Mouse (Mus musculus) G1E (cell line): Measurements from ENCODE around the gene Col25a1.

Experiments
- CTCF ChIP-seq: IDR thresholded peaks from 2 replicates; pipeline ENCODE4 v1.5.1; 2012; ENCODE audit warnings: low read depth, low read length, inconsistent platforms, mixed read lengths
- GATA2 ChIP-seq: IDR thresholded peaks from 2 replicates; pipeline ENCODE4 v1.6.1; 2012; ENCODE audit warnings: low read depth, low read length, inconsistent platforms, borderline replicate concordance
- POLR2AphosphoS5 ChIP-seq: IDR thresholded peaks from 2 replicates; pipeline ENCODE4 v1.6.1; 2012; ENCODE audit warnings: low read depth, low read length, inconsistent platforms; ENCODE audit not compliant: insufficient replicate concordance
- TAL1 ChIP-seq: conservative IDR thresholded peaks from 2 replicates; pipeline ENCODE4 v1.6.1; 2012; ENCODE audit warnings: low read depth, low read length, inconsistent platforms, mixed read lengths

- TF ChIP-seq POLR2AphosphoS5: no peak
- no peak for TF ChIP-seq CTCF
- TF ChIP-seq GATA2: no peak
- no peak for TF ChIP-seq TAL1
These were observed 84.8 kb downstream of the Col25a1 start for GRCm38 (mm10) chr3:130216141-130216540.
